Mouse (Mus musculus) thymus, adult 2 months (tissue): ENCODE measurements around the gene Twsg1.

Source experiments
- CTCF ChIP-seq: fragments of 200-500 bp; IDR thresholded peaks from 2 replicates; pipeline ENCODE4 v1.5.1; 2012; ENCODE audit warnings: mild to moderate bottlenecking, control low read depth, low read length, moderate library complexity, borderline replicate concordance; ENCODE audit not compliant: control insufficient read depth, poor library complexity, insufficient read depth; ENCODE audit errors: extremely low read depth
- POLR2A ChIP-seq: fragments of 200-500 bp; IDR thresholded peaks from 2 replicates; pipeline ENCODE4 v1.6.1; 2012; ENCODE audit warnings: mild to moderate bottlenecking, low read length, control low read depth, moderate library complexity; ENCODE audit not compliant: control insufficient read depth, poor library complexity, insufficient read depth; ENCODE audit errors: extremely low read depth

GRCm38 (mm10) chr17:65886571-65886970 lies 64.5 kb downstream of the Twsg1 start:
- TF ChIP-seq CTCF = no peak
- TF ChIP-seq POLR2A = no peak
